Mouse (Mus musculus) brain, embryonic 14.5 days (tissue): ENCODE data around the gene Xpo4. TPM values are rescaled to one million over a fixed set of nuclear protein-coding genes. Genes with fewer than 3 reads are reported as not detected.
"Not testable (repeated sequence)": the region's sequence is repeated elsewhere in the genome, so short reads cannot be mapped to it uniquely, and the experiment has no call there.

ENCODE experiments used
- DNase-seq: peaks from one replicate; pipeline ENCODE4 v3.0.0-alpha.2; 2011; ENCODE audit warnings: low read depth
- CTCF ChIP-seq: fragments of 200-500 bp; IDR thresholded peaks from 2 replicates; pipeline ENCODE4 v1.5.1; 2012; ENCODE audit warnings: inconsistent platforms, mild to moderate bottlenecking, moderate library complexity, borderline replicate concordance; ENCODE audit not compliant: insufficient read depth, insufficient read length; ENCODE audit errors: extremely low read depth
- POLR2A ChIP-seq: fragments of 200-500 bp; IDR thresholded peaks from 2 replicates; pipeline ENCODE4 v1.6.1; 2012; ENCODE audit warnings: mild to moderate bottlenecking, inconsistent platforms, borderline replicate concordance; ENCODE audit not compliant: poor library complexity, insufficient read depth, insufficient read length, severe bottlenecking; ENCODE audit errors: extremely low read depth
- polyA plus RNA-seq: library from polyadenylated mRNA; depleted of rRNA; stranded (reverse); fragments of >200 nt; gene quantifications from 2 replicates; pipeline ENCODE4 v1.2.3, GENCODE M21; 2012

Gene Xpo4
- polyA plus RNA-seq, 1 experiment = 10.2 TPM

DNA sequence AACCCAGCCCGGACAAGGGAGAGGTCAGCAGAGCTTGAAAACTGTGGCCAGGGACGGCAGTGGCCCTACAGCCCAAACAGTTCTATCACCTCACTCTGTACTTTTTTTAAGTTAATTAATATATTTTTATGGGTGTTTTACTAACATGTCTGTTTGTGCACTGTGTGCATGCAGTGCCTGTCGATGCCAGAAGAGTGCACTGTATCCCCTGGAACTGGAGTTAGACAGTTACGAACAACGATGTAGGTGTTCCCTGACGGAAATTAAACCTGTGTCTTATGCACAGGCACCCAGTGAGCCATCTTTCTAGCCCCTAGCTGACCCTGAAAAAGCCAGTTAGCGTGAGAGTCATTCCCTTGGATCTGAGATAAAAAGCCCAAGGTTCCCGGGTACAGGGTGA lies 30.3 kb upstream of the Xpo4 start:
- TF ChIP-seq CTCF (peak; percentile 44; the same call in 1 of the 2 replicates), POLR2A (no peak)
- no peak for DNase-seq

GRCm38 (mm10) chr14:57694246-57694645 lies 29.0 kb upstream of the Xpo4 start:
- no peak for DNase-seq
- no peak for TF ChIP-seq POLR2A

GRCm38 (mm10) chr14:57692517-57693130 lies 27.4 kb upstream of the Xpo4 start:
- DNase-seq = no peak
- TF ChIP-seq POLR2A (no peak), CTCF (no peak)

- no peak for TF ChIP-seq CTCF
- no peak for TF ChIP-seq POLR2A
- no peak for DNase-seq
Measured at GRCm38 (mm10) chr14:57691316-57691715, 26.1 kb upstream of the Xpo4 start.

DNA sequence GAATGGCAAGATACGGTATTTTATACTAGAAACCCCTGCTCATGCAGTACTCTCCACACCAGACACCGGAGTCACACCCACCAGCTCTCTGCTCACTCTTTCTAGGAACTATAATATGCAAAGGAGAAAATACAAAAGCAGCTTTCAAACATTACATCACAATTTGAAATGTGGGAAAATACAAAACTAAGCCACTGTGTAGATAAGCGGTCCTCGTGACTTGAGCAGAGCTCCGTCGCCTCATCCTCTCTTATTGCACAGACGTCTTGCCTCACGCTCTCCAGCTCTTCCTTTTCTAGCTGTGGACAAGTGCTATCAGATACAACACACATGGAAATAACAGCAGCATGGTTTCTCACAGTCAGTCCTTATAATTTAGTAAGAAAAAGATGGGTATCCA lies 25.5 kb upstream of the Xpo4 start:
- no peak for TF ChIP-seq POLR2A
- TF ChIP-seq CTCF = no peak
- DNase-seq = no peak

- DNase-seq = not testable (repeated sequence)
Measured at GRCm38 (mm10) chr14:57688066-57688465, 22.8 kb upstream of the Xpo4 start.

DNA sequence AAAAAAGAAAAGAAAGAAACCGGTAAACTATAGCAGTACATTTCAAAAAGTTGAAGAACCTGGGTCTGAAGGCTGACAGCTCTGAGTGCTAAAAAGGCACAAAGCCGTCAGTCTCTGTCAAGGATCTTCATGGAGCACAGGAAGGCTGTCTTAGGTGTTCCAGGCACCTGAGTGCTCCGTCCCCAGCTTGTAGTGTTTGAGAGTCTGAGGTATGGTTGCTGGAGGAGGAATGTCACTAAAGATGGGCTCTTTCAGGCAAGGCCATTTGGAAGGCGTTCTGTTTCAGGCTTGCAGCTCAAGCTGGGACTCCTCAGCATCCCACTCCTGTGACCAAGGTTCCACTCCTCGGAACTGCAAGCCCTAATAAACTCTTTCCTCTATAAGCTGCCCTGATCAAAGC lies 22.2 kb upstream of the Xpo4 start:
- no peak for TF ChIP-seq CTCF
- TF ChIP-seq POLR2A = no peak
- DNase-seq = no peak

GRCm38 (mm10) chr14:57686647-57687046 lies 21.4 kb upstream of the Xpo4 start:
- TF ChIP-seq POLR2A (no peak), CTCF (no peak)
- DNase-seq = no peak

DNA sequence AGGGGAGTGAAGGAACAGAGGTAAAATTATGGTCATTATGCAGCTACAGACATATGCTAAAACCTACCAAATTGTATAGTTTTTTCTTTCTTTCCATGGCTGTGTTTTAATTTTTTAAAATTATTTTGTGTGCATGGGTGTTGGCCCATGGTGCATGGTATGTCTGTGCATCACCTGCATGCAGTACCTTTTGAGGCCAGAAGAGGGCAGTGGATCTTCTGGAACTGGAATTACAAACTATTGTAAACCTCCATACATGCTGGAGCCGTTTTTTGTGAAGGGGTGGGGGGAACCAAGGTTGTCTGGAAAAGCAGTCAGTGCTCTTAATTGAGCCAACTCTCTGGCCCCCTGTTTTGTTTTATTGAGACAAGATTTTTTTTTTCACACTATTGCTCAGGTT lies 19.3 kb upstream of the Xpo4 start:
- peak; percentile 69; the same call in 1 of the 2 replicates for TF ChIP-seq CTCF
- no peak for TF ChIP-seq POLR2A
- peak; percentile 56 for DNase-seq

DNA sequence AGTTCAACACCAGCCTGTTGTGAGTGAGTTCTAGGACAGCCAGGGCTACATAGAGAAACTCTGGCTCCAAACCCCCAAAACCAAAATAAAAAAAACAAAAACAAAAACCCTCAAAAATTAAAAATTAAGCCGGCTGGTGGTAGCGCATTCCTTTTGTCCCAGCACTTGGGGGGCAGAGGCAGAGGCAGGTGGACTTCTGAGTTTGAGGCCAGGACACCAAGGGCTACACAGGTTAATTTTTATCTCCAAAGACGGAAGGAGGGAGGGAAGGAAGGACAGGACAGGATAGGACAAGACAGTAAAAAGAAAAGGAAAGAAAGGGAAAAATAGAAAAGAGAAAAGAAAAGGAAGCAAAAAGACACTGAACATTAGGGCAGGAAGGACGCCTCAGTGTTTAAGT lies 17.5 kb upstream of the Xpo4 start:
- no peak for TF ChIP-seq CTCF
- no peak for TF ChIP-seq POLR2A

GRCm38 (mm10) chr14:57679958-57680535 lies 14.8 kb upstream of the Xpo4 start:
- peak; percentile 95 for DNase-seq
- peak; percentile 86 for TF ChIP-seq CTCF
- TF ChIP-seq POLR2A = no peak

More for the DNA sequence above, 17.5 kb upstream of the Xpo4 start:
- DNase-seq = no peak

GRCm38 (mm10) chr14:57679523-57679922 lies 14.3 kb upstream of the Xpo4 start:
- DNase-seq = no peak
- TF ChIP-seq CTCF (no peak), POLR2A (no peak)

DNA sequence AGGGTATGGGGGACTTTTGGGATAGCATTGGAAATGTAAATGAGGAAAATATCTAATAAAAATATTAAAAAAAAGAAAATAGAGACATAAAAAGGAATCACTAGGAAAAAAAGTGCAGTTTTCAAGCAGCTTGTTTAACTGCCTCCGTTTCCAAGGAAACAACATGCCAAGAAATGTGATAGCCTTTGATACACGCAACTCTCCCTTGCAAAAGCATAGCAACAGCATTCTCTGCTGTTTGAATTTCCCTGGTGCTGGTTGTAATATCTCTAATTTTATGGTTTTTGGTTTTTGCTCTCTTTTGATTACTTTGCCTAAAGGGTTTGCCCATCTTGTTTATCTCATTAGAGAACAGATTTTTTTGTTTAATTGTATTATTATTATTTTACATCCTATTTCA lies 10.3 kb upstream of the Xpo4 start:
- TF ChIP-seq CTCF (no peak), POLR2A (no peak)
- peak; percentile 16 for DNase-seq

- no peak for DNase-seq
Measured at GRCm38 (mm10) chr14:57665628-57665950, 359 bp upstream of the Xpo4 start.

More at GRCm38 (mm10) chr14:57665628-57665950, 359 bp upstream of the Xpo4 start:
- TF ChIP-seq CTCF (no peak), POLR2A (no peak)
